Mouse (Mus musculus) right cerebral cortex, postnatal 4 days (tissue): ENCODE results near the gene Dcaf15.
A peak's percentile ranks its signal among the peaks of the same experiment; 100 is the strongest.

Source experiments
- DNase-seq: peaks from one replicate; pipeline ENCODE4 v3.0.0-alpha.2; 2022

The Dcaf15 gene

GRCm38 (mm10) chr8:84104697-84105609 lies at the start of gene Dcaf15:
Gene Dcaf15, minus strand, starts transcription at chr8:84104768.
- peak; percentile 98 for DNase-seq

- no peak for DNase-seq
Observed at GRCm38 (mm10) chr8:84149181-84149580, 44.6 kb upstream of the Dcaf15 start.

GRCm38 (mm10) chr8:84148531-84148850 lies 43.9 kb upstream of the Dcaf15 start:
- no peak for DNase-seq

GRCm38 (mm10) chr8:84147769-84148530 lies 43.4 kb upstream of the Dcaf15 start, which contains the start of the genes Cc2d1a and 4930432K21Rik:
Gene Cc2d1a, minus strand, starts transcription at chr8:84147936.
Gene 4930432K21Rik, plus strand, starts transcription at chr8:84148025.
- DNase-seq: peak; percentile 89

- no peak for DNase-seq
Observed at GRCm38 (mm10) chr8:84147324-84147766, 42.8 kb upstream of the Dcaf15 start.

GRCm38 (mm10) chr8:84144636-84145245 lies 40.2 kb upstream of the Dcaf15 start:
- DNase-seq: no peak

- DNase-seq: no peak
Observed at GRCm38 (mm10) chr8:84140838-84141237, 36.3 kb upstream of the Dcaf15 start.

- no peak for DNase-seq
Observed at GRCm38 (mm10) chr8:84137848-84138247, 33.3 kb upstream of the Dcaf15 start.

GRCm38 (mm10) chr8:84132225-84132624 lies 27.7 kb upstream of the Dcaf15 start:
- DNase-seq: no peak

- DNase-seq: no peak
Observed at GRCm38 (mm10) chr8:84130806-84131205, 26.2 kb upstream of the Dcaf15 start.

GRCm38 (mm10) chr8:84128277-84128676 lies 23.7 kb upstream of the Dcaf15 start:
- no peak for DNase-seq

- no peak for DNase-seq
Observed at GRCm38 (mm10) chr8:84127202-84127901, 22.8 kb upstream of the Dcaf15 start.

- no peak for DNase-seq
Observed at GRCm38 (mm10) chr8:84126742-84127141, 22.2 kb upstream of the Dcaf15 start.

- DNase-seq: no peak
Observed at GRCm38 (mm10) chr8:84125656-84126055, 21.1 kb upstream of the Dcaf15 start, which contains the start of gene Podnl1. Gene Podnl1, plus strand, starts transcription at chr8:84125989.

- no peak for DNase-seq
Observed at GRCm38 (mm10) chr8:84122151-84122550, 17.6 kb upstream of the Dcaf15 start.

- DNase-seq: no peak
Observed at GRCm38 (mm10) chr8:84115646-84116045, 11.1 kb upstream of the Dcaf15 start.

GRCm38 (mm10) chr8:84106216-84107040 lies 1.9 kb upstream of the Dcaf15 start:
- DNase-seq: no peak

- no peak for DNase-seq
Observed at GRCm38 (mm10) chr8:84105676-84106075, 1.1 kb upstream of the Dcaf15 start.

GRCm38 (mm10) chr8:84104221-84104620 lies 347 bp downstream of the Dcaf15 start:
- DNase-seq: peak; percentile 73

GRCm38 (mm10) chr8:84103601-84104000 lies 967 bp downstream of the Dcaf15 start:
- no peak for DNase-seq

- no peak for DNase-seq
Observed at GRCm38 (mm10) chr8:84101476-84102270, 2.9 kb downstream of the Dcaf15 start.
